Mouse (Mus musculus): ENCODE results near the gene Mylpf.
A peak's percentile ranks its signal among the peaks of the same experiment; 100 is the strongest.

The Mylpf gene

GRCm38 (mm10) chr7:127217475-127217874 lies 8.8 kb downstream of the Mylpf start:
- H3K4me3 ChIP-seq (replicated peaks; ENCODE audit: low read length): peak overlapping the region; percentile 79
- H3K36me3 ChIP-seq (ENCODE audit: insufficient read depth, low read length): peaks cover 43% of the 10 kb centered on the region
- H3K9me3 ChIP-seq (ENCODE audit: low read length): 0 out of 2 replicates have a peak, but pooled peaks cover 5% of the 10 kb centered on the region
- H3K27me3 ChIP-seq (ENCODE audit: insufficient read depth, low read length): no peaks in the 10 kb centered on the region
- H3K4me1 ChIP-seq (replicated peaks; ENCODE audit: low read depth, low read length): peaks cover 95% of the 10 kb centered on the region
- no peak for TF ChIP-seq POU5F1 (IDR thresholded peaks at IDR 0.05; ENCODE audit: borderline replicate concordance, low read length)
- no peak for TF ChIP-seq NANOG (IDR thresholded peaks at IDR 0.05; ENCODE audit: borderline replicate concordance, low read length)
- TF ChIP-seq CTCF (conservative IDR thresholded peaks at IDR 0.05; ENCODE audit: low read length): no peak

GRCm38 (mm10) chr7:127217901-127218642 lies 9.4 kb downstream of the Mylpf start:
- peaks cover 95% of the 10 kb centered on the region for H3K4me1 ChIP-seq (replicated peaks; ENCODE audit: low read depth, low read length)
- H3K9me3 ChIP-seq (ENCODE audit: low read length): 0 out of 2 replicates have a peak, but pooled peaks cover 5% of the 10 kb centered on the region
- peaks cover 47% of the 10 kb centered on the region for H3K36me3 ChIP-seq (ENCODE audit: insufficient read depth, low read length)

GRCm38 (mm10) chr7:127218670-127219069 lies 10.0 kb downstream of the Mylpf start:
- H3K9me3 ChIP-seq (ENCODE audit: low read length): 0 out of 2 replicates have a peak, but pooled peaks cover 5% of the 10 kb centered on the region
- TF ChIP-seq CTCF (conservative IDR thresholded peaks at IDR 0.05; ENCODE audit: low read length): no peak
- TF ChIP-seq POU5F1 (IDR thresholded peaks at IDR 0.05; ENCODE audit: borderline replicate concordance, low read length): no peak
- TF ChIP-seq NANOG (IDR thresholded peaks at IDR 0.05; ENCODE audit: borderline replicate concordance, low read length): no peak
- peaks cover 95% of the 10 kb centered on the region for H3K4me1 ChIP-seq (replicated peaks; ENCODE audit: low read depth, low read length)
- H3K36me3 ChIP-seq (ENCODE audit: insufficient read depth, low read length): peaks cover 43% of the 10 kb centered on the region
- no peaks in the 10 kb centered on the region for H3K27me3 ChIP-seq (ENCODE audit: insufficient read depth, low read length)
- H3K4me3 ChIP-seq (replicated peaks; ENCODE audit: low read length): peak overlapping the region; percentile 79

More at GRCm38 (mm10) chr7:127217901-127218642, 9.4 kb downstream of the Mylpf start:
- Histone ChIP-seq H3K4me3 (replicated peaks; ENCODE audit: low read length) (peak overlapping the region; percentile 79), H3K27me3 (ENCODE audit: insufficient read depth, low read length) (no peaks in the 10 kb centered on the region)
- no peak for TF ChIP-seq CTCF (conservative IDR thresholded peaks at IDR 0.05; ENCODE audit: low read length)
- TF ChIP-seq NANOG (IDR thresholded peaks at IDR 0.05; ENCODE audit: borderline replicate concordance, low read length): no peak
- TF ChIP-seq POU5F1 (IDR thresholded peaks at IDR 0.05; ENCODE audit: borderline replicate concordance, low read length): no peak

- Histone ChIP-seq H3K4me3 (replicated peaks; ENCODE audit: low read length) (no peak overlapping the region), H3K9me3 (ENCODE audit: low read length) (0 out of 2 replicates have a peak, but pooled peaks cover 8% of the 10 kb centered on the region), H3K27me3 (ENCODE audit: insufficient read depth, low read length) (no peaks in the 10 kb centered on the region), H3K36me3 (ENCODE audit: insufficient read depth, low read length) (peaks cover 26% of the 10 kb centered on the region), H3K4me1 (replicated peaks; ENCODE audit: low read depth, low read length) (peaks cover 94% of the 10 kb centered on the region)
- TF ChIP-seq POU5F1 (IDR thresholded peaks at IDR 0.05; ENCODE audit: borderline replicate concordance, low read length) (no peak), CTCF (conservative IDR thresholded peaks at IDR 0.05; ENCODE audit: low read length) (no peak), NANOG (IDR thresholded peaks at IDR 0.05; ENCODE audit: borderline replicate concordance, low read length) (no peak)
Observed at GRCm38 (mm10) chr7:127220440-127220839, 11.8 kb downstream of the Mylpf start.

GRCm38 (mm10) chr7:127223106-127223505 lies 14.4 kb downstream of the Mylpf start:
- no peak for TF ChIP-seq CTCF (conservative IDR thresholded peaks at IDR 0.05; ENCODE audit: low read length)
- TF ChIP-seq NANOG (IDR thresholded peaks at IDR 0.05; ENCODE audit: borderline replicate concordance, low read length): no peak
- no peak for TF ChIP-seq POU5F1 (IDR thresholded peaks at IDR 0.05; ENCODE audit: borderline replicate concordance, low read length)
- H3K9me3 ChIP-seq (ENCODE audit: low read length): 0 out of 2 replicates have a peak, but pooled peaks cover 8% of the 10 kb centered on the region

GRCm38 (mm10) chr7:127223515-127224478 lies 15.1 kb downstream of the Mylpf start:
- H3K9me3 ChIP-seq (ENCODE audit: low read length): 0 out of 2 replicates have a peak, but pooled peaks cover 8% of the 10 kb centered on the region
- H3K4me3 ChIP-seq (replicated peaks; ENCODE audit: low read length): peak overlapping the region; percentile 43
- H3K4me1 ChIP-seq (replicated peaks; ENCODE audit: low read depth, low read length): peaks cover 94% of the 10 kb centered on the region
- TF ChIP-seq NANOG (IDR thresholded peaks at IDR 0.05; ENCODE audit: borderline replicate concordance, low read length): peak; percentile 3; the same call in 1 of the 2 replicates
- no peak for TF ChIP-seq POU5F1 (IDR thresholded peaks at IDR 0.05; ENCODE audit: borderline replicate concordance, low read length)
- H3K36me3 ChIP-seq (ENCODE audit: insufficient read depth, low read length): peaks cover 17% of the 10 kb centered on the region; the same call in 1 of the 2 replicates
- no peaks in the 10 kb centered on the region for H3K27me3 ChIP-seq (ENCODE audit: insufficient read depth, low read length)

More at GRCm38 (mm10) chr7:127223106-127223505, 14.4 kb downstream of the Mylpf start:
- Histone ChIP-seq H3K4me3 (replicated peaks; ENCODE audit: low read length) (peak overlapping the region; percentile 43), H3K27me3 (ENCODE audit: insufficient read depth, low read length) (no peaks in the 10 kb centered on the region), H3K36me3 (ENCODE audit: insufficient read depth, low read length) (peaks cover 17% of the 10 kb centered on the region; the same call in 1 of the 2 replicates), H3K4me1 (replicated peaks; ENCODE audit: low read depth, low read length) (peaks cover 94% of the 10 kb centered on the region)

- Histone ChIP-seq H3K27me3 (ENCODE audit: insufficient read depth, low read length) (no peaks in the 10 kb centered on the region), H3K4me3 (replicated peaks; ENCODE audit: low read length) (peak overlapping the region; percentile 28), H3K9me3 (ENCODE audit: low read length) (0 out of 2 replicates have a peak, but pooled peaks cover 8% of the 10 kb centered on the region), H3K36me3 (ENCODE audit: insufficient read depth, low read length) (peaks cover 23% of the 10 kb centered on the region), H3K4me1 (replicated peaks; ENCODE audit: low read depth, low read length) (peaks cover 94% of the 10 kb centered on the region)
- TF ChIP-seq POU5F1 (IDR thresholded peaks at IDR 0.05; ENCODE audit: borderline replicate concordance, low read length) (no peak), CTCF (conservative IDR thresholded peaks at IDR 0.05; ENCODE audit: low read length) (no peak), NANOG (IDR thresholded peaks at IDR 0.05; ENCODE audit: borderline replicate concordance, low read length) (no peak)
Observed at GRCm38 (mm10) chr7:127224616-127225015, 15.9 kb downstream of the Mylpf start.
